Mouse (Mus musculus) heart, embryonic 11.5 days (tissue): ENCODE measurements around the gene Atxn7l1. TPM values are rescaled to one million over a fixed set of nuclear protein-coding genes. Genes with fewer than 3 reads are reported as not detected.

Experiments
- ATAC-seq: fragments of 200-750 bp; cut with Nextera tagmentation; replicated peaks from 2 replicates; pipeline ENCODE4 v1.8.0; 2017; ENCODE audit warnings: moderate library complexity; ENCODE audit not compliant: insufficient number of reproducible peaks, low FRiP score, low TSS enrichment
- H3K27ac ChIP-seq: fragments of 300-500 bp; sonication (generic); 2 replicates; pipeline ENCODE4 v1.5.1; 2014; ENCODE audit warnings: mild to moderate bottlenecking, low read depth, low read length
- H3K27me3 ChIP-seq: fragments of 300-500 bp; sonication (generic); 2 replicates; pipeline ENCODE4 v1.6.1; 2014; ENCODE audit warnings: mild to moderate bottlenecking, low read length, mixed read lengths; ENCODE audit not compliant: control insufficient read depth, insufficient read depth
- H3K36me3 ChIP-seq: fragments of 300-500 bp; sonication (generic); 2 replicates; pipeline ENCODE4 v1.6.1; 2014; ENCODE audit warnings: mild to moderate bottlenecking, low read length, moderate library complexity, mixed read lengths; ENCODE audit not compliant: control insufficient read depth, insufficient read depth
- H3K4me1 ChIP-seq: fragments of 300-500 bp; sonication (generic); 2 replicates; pipeline ENCODE4 v1.6.1; 2014; ENCODE audit warnings: low read length; ENCODE audit not compliant: control insufficient read depth, insufficient read depth
- H3K4me2 ChIP-seq: fragments of 300-500 bp; sonication (generic); 2 replicates; pipeline ENCODE4 v1.6.1; 2014; ENCODE audit warnings: mild to moderate bottlenecking, moderate library complexity
- H3K4me3 ChIP-seq: fragments of 300-500 bp; sonication (generic); 2 replicates; pipeline ENCODE4 v1.5.1; 2014; ENCODE audit warnings: low read depth, low read length
- H3K9ac ChIP-seq: fragments of 300-500 bp; sonication (generic); 2 replicates; pipeline ENCODE4 v1.6.1; 2014; ENCODE audit warnings: mild to moderate bottlenecking, low read depth, low read length, moderate library complexity
- H3K9me3 ChIP-seq: fragments of 300-500 bp; sonication (generic); replicated peaks from 2 replicates; pipeline ENCODE4 v1.6.1; 2016; ENCODE audit warnings: low read length; ENCODE audit not compliant: control insufficient read depth
- WGBS: fragments of 180-500 bp; shearing (Covaris S2); extraction: QIAGEN DNeasy Blood & Tissue Kit; methylation state at CpG from one replicate; pipeline ENCODE4 v1.1.7; 2014; ENCODE audit not compliant: insufficient replicate concordance; 5-methylcytosine and 5-hydroxymethylcytosine counted together
- polyA plus RNA-seq: library from polyadenylated mRNA; unstranded; fragments of >200 nt; fragmentation: Nextera tagmentation; extraction: Ambion mirVana; gene quantifications from 2 replicates; pipeline ENCODE4 v1.2.1, GENCODE M21; 2014

The Atxn7l1 gene
- polyA plus RNA-seq, 1 experiment from 2014 or later, result 15.6 TPM

- H3K9ac ChIP-seq, result no peak overlapping the region
- 0 out of 2 replicates have a peak, but pooled peaks cover 3% of the 10 kb centered on the region for H3K36me3 ChIP-seq
- no peak overlapping the region for H3K27ac ChIP-seq
- H3K4me1 ChIP-seq, result no peaks in the 10 kb centered on the region
- no peak for ATAC-seq
- H3K4me2 ChIP-seq, result no peak overlapping the region
- WGBS, result 73% methylated on average over 9 of the region's 9 CpGs
- no peak overlapping the region for H3K4me3 ChIP-seq
- no peaks in the 10 kb centered on the region for H3K9me3 ChIP-seq
- H3K27me3 ChIP-seq, result no peaks in the 10 kb centered on the region
Observed at GRCm38 (mm10) chr12:33325424-33325823, 177.9 kb downstream of the Atxn7l1 start.

DNA sequence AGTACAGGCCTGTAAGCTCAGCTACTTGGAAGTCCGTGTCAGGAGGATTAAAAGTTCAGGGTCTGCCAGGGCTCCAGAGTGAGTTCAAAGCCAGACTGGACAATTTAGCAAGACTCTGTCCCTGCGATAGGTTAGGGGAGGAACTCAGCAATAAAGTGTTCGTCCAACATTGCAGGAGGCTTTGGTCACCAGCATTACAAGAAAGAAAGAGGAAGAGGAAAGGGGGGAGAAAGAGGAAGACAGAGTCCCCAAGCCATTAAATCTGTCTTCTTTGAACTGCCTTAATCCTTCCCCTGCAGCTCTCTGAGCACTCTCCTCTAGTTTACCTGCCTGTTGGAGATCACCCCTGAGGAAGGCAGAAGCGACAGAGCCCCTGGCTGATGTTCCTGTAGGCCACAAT lies 184.6 kb downstream of the Atxn7l1 start:
- no peak overlapping the region for H3K4me2 ChIP-seq
- H3K4me1 ChIP-seq, result 0 out of 2 replicates have a peak, but pooled peaks cover 6% of the 10 kb centered on the region
- H3K4me3 ChIP-seq, result no peak overlapping the region
- ATAC-seq, result no peak
- H3K27me3 ChIP-seq, result no peaks in the 10 kb centered on the region
- WGBS, result 75% methylated on average over 4 of the region's 4 CpGs
- H3K27ac ChIP-seq, result no peak overlapping the region
- no peaks in the 10 kb centered on the region for H3K36me3 ChIP-seq
- H3K9me3 ChIP-seq, result no peaks in the 10 kb centered on the region
- H3K9ac ChIP-seq, result no peak overlapping the region

DNA sequence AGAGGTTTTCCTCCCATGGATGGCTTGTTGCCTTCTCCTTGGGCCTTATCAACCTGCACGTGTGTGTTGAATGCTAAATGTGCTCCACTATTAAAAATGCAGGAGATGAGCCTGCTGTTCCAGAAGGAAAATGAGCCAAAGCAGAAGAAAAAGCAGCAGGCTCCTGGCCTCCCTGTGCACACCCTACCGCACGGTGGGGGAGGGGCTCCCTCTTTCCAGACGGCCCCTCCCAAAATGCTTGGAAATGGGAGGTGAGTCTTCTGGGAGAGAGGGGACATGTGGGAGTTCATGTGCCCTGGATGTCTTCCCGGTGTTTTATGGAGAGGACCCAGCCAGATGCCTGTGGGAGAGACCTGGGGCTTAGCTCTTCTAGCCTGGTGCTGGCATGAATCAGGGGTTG lies 185.3 kb downstream of the Atxn7l1 start:
- no peaks in the 10 kb centered on the region for H3K27me3 ChIP-seq
- H3K4me1 ChIP-seq, result 0 out of 2 replicates have a peak, but pooled peaks cover 6% of the 10 kb centered on the region
- no peaks in the 10 kb centered on the region for H3K9me3 ChIP-seq
- no peak overlapping the region for H3K4me3 ChIP-seq
- no peaks in the 10 kb centered on the region for H3K36me3 ChIP-seq
- no peak for ATAC-seq
- H3K27ac ChIP-seq, result no peak overlapping the region
- 68% methylated on average over 5 of the region's 5 CpGs for WGBS
- H3K9ac ChIP-seq, result no peak overlapping the region
- H3K4me2 ChIP-seq, result no peak overlapping the region

GRCm38 (mm10) chr12:33333914-33334313 lies 186.4 kb downstream of the Atxn7l1 start:
- no peak overlapping the region for H3K4me3 ChIP-seq
- 0 out of 2 replicates have a peak, but pooled peaks cover 6% of the 10 kb centered on the region for H3K4me1 ChIP-seq
- 18% methylated on average over 8 of the region's 8 CpGs for WGBS
- ATAC-seq, result peak; percentile 56; the same call in 1 of the 2 replicates
- H3K9me3 ChIP-seq, result no peaks in the 10 kb centered on the region
- no peak overlapping the region for H3K27ac ChIP-seq
- no peak overlapping the region for H3K9ac ChIP-seq
- H3K36me3 ChIP-seq, result no peaks in the 10 kb centered on the region
- no peaks in the 10 kb centered on the region for H3K27me3 ChIP-seq
- no peak overlapping the region for H3K4me2 ChIP-seq

GRCm38 (mm10) chr12:33334511-33334910 lies 187.0 kb downstream of the Atxn7l1 start:
- no peak for ATAC-seq
- no peak overlapping the region for H3K4me2 ChIP-seq
- no peak overlapping the region for H3K27ac ChIP-seq
- no peaks in the 10 kb centered on the region for H3K36me3 ChIP-seq
- H3K9ac ChIP-seq, result no peak overlapping the region
- 0 out of 2 replicates have a peak, but pooled peaks cover 6% of the 10 kb centered on the region for H3K4me1 ChIP-seq
- H3K4me3 ChIP-seq, result no peak overlapping the region
- H3K9me3 ChIP-seq, result no peaks in the 10 kb centered on the region
- 69% methylated on average over 2 of the region's 2 CpGs for WGBS
- no peaks in the 10 kb centered on the region for H3K27me3 ChIP-seq

DNA sequence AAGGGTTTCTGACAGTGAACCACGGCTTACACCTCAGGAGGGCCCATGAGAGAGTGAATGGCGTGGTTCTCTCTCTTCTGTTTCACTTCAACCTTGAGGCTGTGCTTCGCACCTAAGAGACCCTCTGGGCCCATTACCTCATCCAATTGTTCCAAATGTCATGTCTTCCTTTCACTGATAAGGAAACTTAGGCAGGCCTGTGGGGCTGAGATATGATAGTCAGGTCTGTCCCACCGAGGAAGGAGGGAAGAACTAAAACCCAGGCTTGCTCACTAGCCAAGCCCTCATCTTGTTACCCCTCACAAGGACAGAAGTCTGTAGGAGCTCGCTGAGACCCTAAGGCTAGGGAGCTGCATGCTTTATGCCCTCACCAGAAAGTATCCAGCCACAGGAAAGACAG lies 187.5 kb downstream of the Atxn7l1 start:
- Histone ChIP-seq H3K4me1 (0 out of 2 replicates have a peak, but pooled peaks cover 6% of the 10 kb centered on the region), H3K9me3 (no peaks in the 10 kb centered on the region), H3K27me3 (no peaks in the 10 kb centered on the region), H3K4me3 (no peak overlapping the region), H3K36me3 (no peaks in the 10 kb centered on the region), H3K4me2 (no peak overlapping the region), H3K9ac (no peak overlapping the region), H3K27ac (0 out of 2 replicates have a peak overlapping the region, but pooled peaks have one; percentile 17)
- 0 out of 2 replicates have a peak, but pooled peaks have one; percentile 58 for ATAC-seq
- WGBS, result 51% methylated on average over 5 of the region's 5 CpGs

- H3K27me3 ChIP-seq, result 0 out of 2 replicates have a peak, but pooled peaks cover 3% of the 10 kb centered on the region
- no peak for ATAC-seq
- 55% methylated on average over 4 of the region's 4 CpGs for whole genome bisulfite sequencing
- 0 out of 2 replicates have a peak, but pooled peaks cover 6% of the 10 kb centered on the region for H3K4me1 ChIP-seq
- 0 out of 2 replicates have a peak overlapping the region, but pooled peaks have one; percentile 17 for H3K27ac ChIP-seq
- no peak overlapping the region for H3K4me2 ChIP-seq
- no peak overlapping the region for H3K4me3 ChIP-seq
- H3K9ac ChIP-seq, result no peak overlapping the region
- no peaks in the 10 kb centered on the region for H3K9me3 ChIP-seq
- H3K36me3 ChIP-seq, result no peaks in the 10 kb centered on the region
Observed at GRCm38 (mm10) chr12:33335410-33335809, 187.9 kb downstream of the Atxn7l1 start.

GRCm38 (mm10) chr12:33336561-33337125 lies 189.2 kb downstream of the Atxn7l1 start:
- no peak overlapping the region for H3K4me2 ChIP-seq
- WGBS, result 68% methylated on average over 10 of the region's 10 CpGs
- H3K36me3 ChIP-seq, result no peaks in the 10 kb centered on the region
- no peak overlapping the region for H3K27ac ChIP-seq
- ATAC-seq, result no peak
- H3K9ac ChIP-seq, result no peak overlapping the region
- H3K4me1 ChIP-seq, result peaks cover 11% of the 10 kb centered on the region
- H3K4me3 ChIP-seq, result no peak overlapping the region
- H3K9me3 ChIP-seq, result no peaks in the 10 kb centered on the region
- H3K27me3 ChIP-seq, result peaks cover 7% of the 10 kb centered on the region; the same call in 1 of the 2 replicates

GRCm38 (mm10) chr12:33337289-33337688 lies 189.8 kb downstream of the Atxn7l1 start:
- H3K27ac ChIP-seq, result no peak overlapping the region
- no peaks in the 10 kb centered on the region for H3K36me3 ChIP-seq
- no peaks in the 10 kb centered on the region for H3K9me3 ChIP-seq
- H3K4me2 ChIP-seq, result no peak overlapping the region
- ATAC-seq, result no peak
- H3K27me3 ChIP-seq, result peaks cover 7% of the 10 kb centered on the region; the same call in 1 of the 2 replicates
- WGBS, result 67% methylated on average over 4 of the region's 4 CpGs
- peaks cover 11% of the 10 kb centered on the region for H3K4me1 ChIP-seq
- H3K4me3 ChIP-seq, result no peak overlapping the region
- H3K9ac ChIP-seq, result no peak overlapping the region
